Mouse (Mus musculus): ENCODE results near the gene Lcmt2.

Gene Lcmt2

DNA sequence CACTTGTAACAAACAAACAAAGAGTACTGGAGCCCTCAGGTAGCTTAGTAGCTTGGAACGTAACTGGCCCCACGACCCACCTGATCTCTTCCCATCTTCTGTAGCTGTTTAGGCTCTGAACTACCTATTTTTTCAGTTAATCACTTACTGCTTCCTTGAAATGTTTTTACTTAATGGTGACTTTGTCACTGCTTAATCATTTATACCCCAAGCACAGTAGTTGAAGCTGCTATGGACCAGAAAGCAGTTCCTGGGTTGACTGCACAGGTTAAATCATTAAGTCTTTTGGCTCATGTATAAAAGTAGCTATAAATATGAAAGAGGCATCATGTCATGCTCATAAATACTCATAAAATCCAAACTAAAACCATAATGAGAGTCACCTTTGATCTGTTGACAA, 25.0 kb downstream of the Lcmt2 start:
- no peak for DNase-seq (ENCODE audit: low read depth)

DNA sequence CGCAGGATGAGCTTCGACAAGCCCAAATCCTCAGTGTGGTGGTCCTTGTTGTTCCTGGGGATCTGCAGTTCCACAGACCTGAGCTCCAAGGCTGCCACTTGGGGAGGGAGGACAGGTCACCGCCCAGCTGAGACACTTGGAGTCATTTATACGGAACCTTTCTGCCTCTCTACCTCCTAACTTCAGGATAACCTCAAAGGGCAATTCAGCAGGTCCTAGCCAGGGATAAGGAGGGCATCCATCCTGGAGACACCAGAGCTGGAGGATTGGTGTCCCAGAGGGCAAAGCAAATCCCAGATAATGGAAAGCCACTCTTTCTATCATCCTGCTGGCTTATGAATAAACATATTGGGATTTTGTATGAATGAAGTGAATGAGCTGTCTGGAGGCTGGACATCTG, 30.8 kb downstream of the Lcmt2 start, which contains the start of gene Tgm7:
Tgm7 (minus strand) TSS at position 101 of the 400 bp plus-strand sequence.
- DNase-seq (ENCODE audit: low read depth): no peak

DNA sequence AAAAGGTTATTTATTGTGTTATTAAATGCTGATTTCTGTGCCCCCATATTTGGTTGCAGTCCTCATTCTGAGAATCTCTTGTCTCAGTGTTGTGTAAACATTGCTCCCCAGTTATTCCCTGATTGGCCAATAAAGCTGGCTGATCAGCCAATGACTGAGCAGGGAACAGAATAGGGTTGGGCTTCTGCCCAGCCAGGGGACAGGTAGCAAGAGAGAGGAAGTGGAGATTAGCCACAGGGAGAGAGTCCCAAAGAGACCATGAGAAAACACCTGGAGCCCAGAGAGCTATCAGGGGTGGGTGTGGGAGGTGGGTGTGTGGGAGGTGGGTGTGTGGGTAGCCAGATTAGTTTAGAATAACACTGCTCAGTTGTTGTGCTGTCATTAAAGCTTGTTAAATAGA, 34.5 kb downstream of the Lcmt2 start:
- no peak for DNase-seq (ENCODE audit: low read depth)

DNA sequence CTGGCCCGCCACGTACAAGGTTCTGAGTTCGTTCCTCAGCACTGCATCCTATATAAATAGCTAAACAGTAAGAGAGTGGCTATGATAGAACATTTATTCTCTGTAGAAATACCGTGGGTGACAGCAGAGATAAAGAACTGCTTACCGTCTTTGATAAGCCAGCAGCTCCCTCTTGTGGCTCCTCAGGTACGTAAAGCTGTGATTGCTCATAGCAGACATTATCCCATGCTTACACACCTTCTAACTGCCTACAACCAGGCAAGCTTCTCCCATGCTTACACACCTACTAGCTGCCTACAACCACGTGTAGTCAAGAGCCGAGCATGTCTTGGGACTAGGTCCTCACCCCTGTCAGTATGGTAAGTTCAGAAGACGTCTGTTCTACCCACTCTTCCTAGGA, 38.4 kb downstream of the Lcmt2 start:
- peak; percentile 79 for DNase-seq (ENCODE audit: low read depth)

DNA sequence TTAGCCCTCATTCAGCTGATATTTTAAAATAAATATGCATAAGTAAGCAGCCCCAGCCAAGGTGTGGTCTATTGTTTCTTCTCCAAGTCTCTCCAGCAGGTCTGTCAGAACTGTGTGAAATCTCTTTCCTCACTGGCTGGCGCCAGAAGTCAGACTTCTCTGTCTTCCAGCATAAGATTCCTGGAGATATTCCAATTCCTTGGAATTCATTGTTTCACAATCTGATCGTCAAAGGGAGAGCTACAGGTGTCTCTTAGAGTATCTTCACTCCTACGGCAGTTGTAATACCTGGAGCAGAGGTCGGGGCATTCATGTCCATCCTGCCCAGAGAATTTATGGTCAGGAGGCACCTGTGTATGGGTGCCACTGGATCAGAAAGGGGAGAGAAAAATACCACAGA, 50.7 kb downstream of the Lcmt2 start:
- no peak for DNase-seq (ENCODE audit: low read depth)

DNA sequence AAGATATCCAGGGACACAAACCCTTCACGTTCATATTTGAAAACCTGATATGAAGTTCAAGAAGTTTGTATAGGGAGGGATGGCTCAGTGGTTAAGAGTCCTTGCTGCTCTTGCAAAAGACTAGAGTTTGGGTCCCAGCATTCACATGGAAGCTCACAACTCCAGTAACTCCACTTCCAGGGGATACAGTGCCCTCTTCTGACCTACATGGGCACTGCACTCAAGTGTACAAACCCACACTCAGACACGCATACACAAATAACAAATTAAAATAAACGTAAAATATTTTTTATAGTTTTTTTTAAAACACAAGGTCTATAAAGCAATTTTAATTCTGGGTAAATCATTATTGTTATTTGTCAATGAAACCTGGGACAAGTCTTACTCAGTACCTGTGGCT, 51.9 kb downstream of the Lcmt2 start:
- DNase-seq (ENCODE audit: low read depth): no peak

DNA sequence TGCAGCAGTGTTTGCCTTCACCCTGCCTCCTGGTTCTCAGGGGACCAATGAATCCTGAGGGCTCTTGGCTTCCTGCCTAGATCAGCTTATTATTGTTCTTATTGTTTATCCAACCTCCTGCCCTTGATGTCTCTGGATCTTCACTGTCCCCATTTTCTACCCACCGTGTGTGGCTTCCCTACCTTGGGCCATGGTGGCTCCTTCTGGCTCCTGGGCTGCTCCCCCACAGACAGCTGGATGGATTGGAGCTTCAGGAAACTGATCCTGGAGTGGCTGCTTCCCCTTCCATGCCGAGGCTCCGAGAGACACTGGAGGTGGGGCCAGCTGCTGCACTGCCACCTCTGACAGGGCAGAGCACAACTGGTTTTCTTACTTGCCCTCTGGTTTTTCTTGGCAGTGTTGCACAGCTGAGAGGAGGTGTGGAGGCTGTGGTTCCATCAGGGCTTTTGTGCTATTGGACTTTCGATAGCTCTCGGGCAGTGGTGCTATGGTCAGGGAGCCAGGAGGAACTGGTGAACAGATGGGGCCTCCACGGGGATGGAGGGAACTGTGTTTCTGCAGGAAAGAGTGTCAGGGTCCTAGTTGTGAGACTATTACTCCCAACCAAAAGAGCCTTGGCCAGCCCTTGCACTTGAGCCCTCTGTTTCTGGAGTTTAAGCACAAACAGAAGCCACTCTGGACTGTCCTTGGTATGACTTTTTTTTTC, 54.8 kb downstream of the Lcmt2 start, which contains the start of gene Tgm5:
Tgm5 (minus strand) TSS at position 362 of the 706 bp plus-strand sequence.
- no peak for DNase-seq (ENCODE audit: low read depth)

DNA sequence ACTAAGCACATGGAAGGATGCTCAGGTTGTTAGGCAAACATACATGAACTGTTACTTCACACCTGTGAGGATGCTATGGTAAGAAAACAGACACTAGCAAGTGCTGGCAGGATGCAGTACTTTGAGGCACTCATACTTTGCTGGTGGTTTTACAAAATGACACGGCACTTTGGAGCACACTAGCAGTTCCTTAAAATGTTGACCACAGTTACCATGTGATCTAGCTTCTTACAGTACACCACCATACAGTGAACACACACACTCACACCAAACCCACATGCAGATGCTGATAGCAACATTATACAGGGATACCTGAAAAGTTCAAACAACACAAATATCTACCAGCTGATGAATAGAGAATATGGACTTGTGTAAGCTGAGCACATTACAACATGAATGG, 57.8 kb downstream of the Lcmt2 start:
- DNase-seq (ENCODE audit: low read depth): no peak
